Mouse (Mus musculus): ENCODE data around the gene Vmn2r41.
"Not testable (repeated sequence)": the region's sequence is repeated elsewhere in the genome, so short reads cannot be mapped to it uniquely, and the experiment has no call there.

Vmn2r41 gene

GRCm38 (mm10) chr7:8161554-8161953, at the start of gene Vmn2r41:
Vmn2r41 (minus strand) TSS chr7:8161654.
- not testable (repeated sequence) for DNase-seq (ENCODE audit: low read depth)

GRCm38 (mm10) chr7:8200220-8200619, 38.8 kb upstream of the Vmn2r41 start, which contains the start of gene Vmn2r42:
Vmn2r42 (minus strand) TSS chr7:8200320.
- not testable (repeated sequence) for DNase-seq (ENCODE audit: low read depth)

- not testable (repeated sequence) for DNase-seq (ENCODE audit: low read depth)
Measured at GRCm38 (mm10) chr7:8092871-8093270, 68.6 kb downstream of the Vmn2r41 start.

Measured in induced T-regulatory cell, adult 2 months (primary cell).